ENCODE assay signal across 8 mouse cellular contexts in the genomic region with DNA sequence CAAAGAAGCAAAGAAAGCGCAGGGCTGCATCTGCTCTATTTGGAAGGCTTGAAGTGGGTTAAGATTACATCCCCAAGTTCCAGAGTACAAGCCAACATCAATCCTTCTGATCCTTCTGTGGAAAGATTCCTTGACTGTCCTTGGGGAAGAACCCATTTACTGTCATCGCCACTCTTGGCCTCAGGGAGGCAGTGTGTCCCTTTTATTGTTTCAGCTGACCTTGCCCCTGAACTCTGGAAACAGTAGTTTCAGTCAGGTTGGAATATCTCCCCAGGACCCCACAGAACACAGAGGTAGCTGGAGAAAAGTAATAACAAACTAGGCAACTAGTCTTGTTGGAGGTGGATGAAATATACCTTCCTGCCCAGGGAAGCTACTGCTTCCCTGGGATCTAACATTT. TPM values are rescaled to one million over a fixed set of nuclear protein-coding genes. Genes with fewer than 3 reads are reported as not detected.
DNase-seq lines count a peak whose midpoint lies in the region; ATAC-seq and TF ChIP-seq lines count a peak whose summit lies in the region.

No protein-coding gene starts in this region.

- no peak for ATAC-seq in intestine, postnatal 0 days
- ATAC-seq in intestine, embryonic 15.5 days = no peak
- ATAC-seq in Patski = no peak
- no peak for ATAC-seq in midbrain, embryonic 13.5 days
- ATAC-seq in cerebellum, adult (ENCODE audit: insufficient number of reproducible peaks, low FRiP score, low TSS enrichment) = no peak

- H3K27me3 ChIP-seq in intestine, postnatal 0 days (replicated peaks; ENCODE audit: control insufficient read depth, insufficient read depth, low read length) = no peaks in the 10 kb centered on the region
- no peaks in the 10 kb centered on the region for H3K27me3 ChIP-seq in intestine, embryonic 15.5 days (replicated peaks)
- no peaks in the 10 kb centered on the region for H3K27me3 ChIP-seq in Patski
- H3K27me3 ChIP-seq in midbrain, embryonic 13.5 days = no peaks in the 10 kb centered on the region

- H3K9me3 ChIP-seq in intestine, postnatal 0 days (ENCODE audit: control insufficient read depth) = no peaks in the 10 kb centered on the region
- H3K9me3 ChIP-seq in intestine, embryonic 15.5 days = no peaks in the 10 kb centered on the region
- no peaks in the 10 kb centered on the region for H3K9me3 ChIP-seq in midbrain, embryonic 13.5 days

- CTCF ChIA-PET in Patski (lab: Charles Lee) = interaction anchor here (1.0 to 1.7 kb wide), 5 partner anchors 9 to 181 kb away, joined by 3 to 6 read pairs (median 4); no protein-coding TSS in a partner anchor

- in situ Hi-C loops in Patski (cut with MboI; ENCODE audit: low pct_unique_long_range_greater_than_20kb) = no loop called here

- H3K4me2 ChIP-seq in intestine, postnatal 0 days (replicated peaks; ENCODE audit: low read depth) = no peak overlapping the region
- H3K4me2 ChIP-seq in intestine, embryonic 15.5 days (replicated peaks) = no peak overlapping the region
- H3K4me2 ChIP-seq in midbrain, embryonic 13.5 days (replicated peaks) = no peak overlapping the region

- H3K27ac ChIP-seq in intestine, postnatal 0 days (ENCODE audit: low read depth, low read length) = no peak overlapping the region
- no peak overlapping the region for H3K27ac ChIP-seq in intestine, embryonic 15.5 days
- H3K27ac ChIP-seq in midbrain, embryonic 13.5 days = no peak overlapping the region

- H3K36me3 ChIP-seq in intestine, postnatal 0 days (ENCODE audit: control insufficient read depth, insufficient read depth) = no peaks in the 10 kb centered on the region
- H3K36me3 ChIP-seq in intestine, embryonic 15.5 days = no peaks in the 10 kb centered on the region
- H3K36me3 ChIP-seq in midbrain, embryonic 13.5 days = no peaks in the 10 kb centered on the region

- peak; percentile 84 for TF ChIP-seq CTCF in intestine, postnatal 0 days (IDR thresholded peaks at IDR 0.05; ENCODE audit: low read depth)
- TF ChIP-seq CTCF in Patski (IDR thresholded peaks at IDR 0.05) = peak; percentile 75

- H3K4me3 ChIP-seq in intestine, postnatal 0 days (ENCODE audit: low read depth, low read length) = no peak overlapping the region
- H3K4me3 ChIP-seq in intestine, embryonic 15.5 days (replicated peaks) = no peak overlapping the region
- H3K4me3 ChIP-seq in midbrain, embryonic 13.5 days (replicated peaks) = no peak overlapping the region

- no peak overlapping the region for H3K9ac ChIP-seq in intestine, postnatal 0 days (ENCODE audit: low read depth, low read length)
- H3K9ac ChIP-seq in intestine, embryonic 15.5 days = no peak overlapping the region
- no peak overlapping the region for H3K9ac ChIP-seq in midbrain, embryonic 13.5 days (replicated peaks)

- POLR2A ChIA-PET in Patski (lab: Charles Lee) = interaction anchor here (1.2 kb wide), 1 partner anchor 9 kb away, joined by 4 read pairs; no protein-coding TSS in a partner anchor

- DNase-seq in CD4-positive helper T cell, adult 2 months (ENCODE audit: low read depth, low spot score) = peak; percentile 29
- no peak for DNase-seq in Patski (ENCODE audit: low read depth, low spot score)
- peak; percentile 42 for DNase-seq in lung, postnatal 14 days
- DNase-seq in urinary bladder, adult 18-20 months (ENCODE audit: low spot score in 2 of 2) = no peak

- WGBS in intestine, postnatal 0 days = 36% methylated on average over 2 of the region's 2 CpGs
- 31% methylated on average over 2 of the region's 2 CpGs for WGBS in intestine, embryonic 15.5 days
- 43% methylated on average over 2 of the region's 2 CpGs for WGBS in midbrain, embryonic 13.5 days

- H3K4me1 ChIP-seq in intestine, postnatal 0 days (replicated peaks; ENCODE audit: control insufficient read depth, insufficient read depth, low read length) = no peaks in the 10 kb centered on the region
- no peaks in the 10 kb centered on the region for H3K4me1 ChIP-seq in intestine, embryonic 15.5 days (replicated peaks)
- no peaks in the 10 kb centered on the region for H3K4me1 ChIP-seq in midbrain, embryonic 13.5 days (replicated peaks)

RNA-seq across cellular contexts. Expression of gene Cd164, which starts 10.1 kb away (rescaled TPM):
- polyA plus RNA-seq in intestine, postnatal 0 days (2015; fragmentation: Nextera tagmentation; extraction: Ambion mirVana) = 181 and 189 TPM in 2 replicates
- 166 and 185 TPM in 2 replicates for polyA plus RNA-seq in intestine, embryonic 15.5 days (2015; fragmentation: Nextera tagmentation; extraction: Ambion mirVana)
- 433 TPM for polyA plus RNA-seq in Patski (2021)
- 51.3 and 56.5 TPM in 2 replicates for polyA plus RNA-seq in midbrain, embryonic 13.5 days (2015; fragmentation: Nextera tagmentation; extraction: Ambion mirVana)

RNA-seq across cellular contexts. Expression of gene Ppil6, which starts 18.9 kb away (rescaled TPM):
- polyA plus RNA-seq in intestine, postnatal 0 days (2015; fragmentation: Nextera tagmentation; extraction: Ambion mirVana) = 1.0 and 1.3 TPM in 2 replicates
- polyA plus RNA-seq in intestine, embryonic 15.5 days (2015; fragmentation: Nextera tagmentation; extraction: Ambion mirVana) = 0.57 and 0.63 TPM in 2 replicates
- polyA plus RNA-seq in Patski (2021) = 6.4 TPM
- polyA plus RNA-seq in midbrain, embryonic 13.5 days (2015; fragmentation: Nextera tagmentation; extraction: Ambion mirVana) = 1.6 and 2.7 TPM in 2 replicates

RNA-seq across cellular contexts. Expression of gene Smpd2, which starts 19.0 kb away (rescaled TPM):
- 65.1 and 65.8 TPM in 2 replicates for polyA plus RNA-seq in intestine, postnatal 0 days (2015; fragmentation: Nextera tagmentation; extraction: Ambion mirVana)
- polyA plus RNA-seq in intestine, embryonic 15.5 days (2015; fragmentation: Nextera tagmentation; extraction: Ambion mirVana) = 50.2 and 56.2 TPM in 2 replicates
- 43.7 TPM for polyA plus RNA-seq in Patski (2021)
- polyA plus RNA-seq in midbrain, embryonic 13.5 days (2015; fragmentation: Nextera tagmentation; extraction: Ambion mirVana) = 35.0 and 37.0 TPM in 2 replicates

RNA-seq across cellular contexts. Expression of gene Mical1, which starts 33.0 kb away (rescaled TPM):
- polyA plus RNA-seq in intestine, postnatal 0 days (2015; fragmentation: Nextera tagmentation; extraction: Ambion mirVana) = 32.2 and 37.7 TPM in 2 replicates
- polyA plus RNA-seq in intestine, embryonic 15.5 days (2015; fragmentation: Nextera tagmentation; extraction: Ambion mirVana) = 25.0 and 26.6 TPM in 2 replicates
- polyA plus RNA-seq in Patski (2021) = 16.6 TPM
- 27.9 and 31.9 TPM in 2 replicates for polyA plus RNA-seq in midbrain, embryonic 13.5 days (2015; fragmentation: Nextera tagmentation; extraction: Ambion mirVana)

RNA-seq across cellular contexts. Expression of gene Zbtb24, which starts 59.0 kb away (rescaled TPM):
- 12.9 and 16.0 TPM in 2 replicates for polyA plus RNA-seq in intestine, postnatal 0 days (2015; fragmentation: Nextera tagmentation; extraction: Ambion mirVana)
- polyA plus RNA-seq in intestine, embryonic 15.5 days (2015; fragmentation: Nextera tagmentation; extraction: Ambion mirVana) = 13.3 and 14.3 TPM in 2 replicates
- polyA plus RNA-seq in Patski (2021) = 17.8 TPM
- polyA plus RNA-seq in midbrain, embryonic 13.5 days (2015; fragmentation: Nextera tagmentation; extraction: Ambion mirVana) = 20.6 and 22.8 TPM in 2 replicates

Comparison
In these comparisons a context has a peak if more than half of its experiments do, and no peak if none do; other contexts are left out.
1. DNase-seq: peak in CD4-positive helper T cell, adult 2 months (single experiment) and lung, postnatal 14 days (single experiment); none in Patski (single experiment) and urinary bladder, adult 18-20 months (0 of 2).